Mouse (Mus musculus): ENCODE data around the gene Ttll10. TPM values are rescaled to one million over a fixed set of nuclear protein-coding genes. Genes with fewer than 3 reads are reported as not detected.

Ttll10 gene
- polyA plus RNA-seq, 1 experiment from 2014 or later = 4.6 TPM

DNA sequence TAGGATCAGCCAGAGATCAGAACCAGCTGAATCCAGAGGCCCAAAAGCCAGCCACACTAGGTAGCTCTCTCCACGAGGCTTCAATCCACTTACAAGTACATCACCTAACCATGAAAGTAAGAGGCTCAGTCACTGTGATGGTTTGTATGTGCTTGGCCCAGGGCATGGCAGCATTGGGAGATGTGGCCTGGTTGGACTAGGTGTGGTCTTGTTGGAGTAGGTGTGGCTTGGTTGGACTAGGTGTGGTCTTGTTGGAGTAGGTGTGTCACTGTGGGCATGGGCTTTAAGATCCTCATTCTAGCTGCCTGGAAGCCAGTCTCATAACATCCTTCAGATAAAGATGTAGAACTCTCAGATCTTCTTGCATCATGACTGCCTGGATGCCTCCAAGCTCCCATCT is 32.0 kb upstream of the Ttll10 start:
- Histone ChIP-seq H3K36me3 (ENCODE audit: control insufficient read depth, insufficient read depth, low read length) (no peaks in the 10 kb centered on the region), H3K9me3 (replicated peaks; ENCODE audit: control insufficient read depth, low read length) (no peaks in the 10 kb centered on the region), H3K27me3 (ENCODE audit: control insufficient read depth, insufficient read depth, low read length) (no peaks in the 10 kb centered on the region), H3K4me3 (replicated peaks; ENCODE audit: low read length) (no peak overlapping the region), H3K9ac (ENCODE audit: low read length) (no peak overlapping the region), H3K4me1 (ENCODE audit: control insufficient read depth, insufficient read depth, low read length) (peaks cover 9% of the 10 kb centered on the region; the same call in 1 of the 2 replicates), H3K27ac (ENCODE audit: low read length) (no peak overlapping the region), H3K4me2 (ENCODE audit: low read depth, low read length) (no peak overlapping the region)
- 51% methylated on average over 1 of the region's 1 CpGs for WGBS
- ATAC-seq (ENCODE audit: insufficient read depth, low FRiP score) = 0 out of 2 replicates have a peak, but pooled peaks have one; percentile 39

DNA sequence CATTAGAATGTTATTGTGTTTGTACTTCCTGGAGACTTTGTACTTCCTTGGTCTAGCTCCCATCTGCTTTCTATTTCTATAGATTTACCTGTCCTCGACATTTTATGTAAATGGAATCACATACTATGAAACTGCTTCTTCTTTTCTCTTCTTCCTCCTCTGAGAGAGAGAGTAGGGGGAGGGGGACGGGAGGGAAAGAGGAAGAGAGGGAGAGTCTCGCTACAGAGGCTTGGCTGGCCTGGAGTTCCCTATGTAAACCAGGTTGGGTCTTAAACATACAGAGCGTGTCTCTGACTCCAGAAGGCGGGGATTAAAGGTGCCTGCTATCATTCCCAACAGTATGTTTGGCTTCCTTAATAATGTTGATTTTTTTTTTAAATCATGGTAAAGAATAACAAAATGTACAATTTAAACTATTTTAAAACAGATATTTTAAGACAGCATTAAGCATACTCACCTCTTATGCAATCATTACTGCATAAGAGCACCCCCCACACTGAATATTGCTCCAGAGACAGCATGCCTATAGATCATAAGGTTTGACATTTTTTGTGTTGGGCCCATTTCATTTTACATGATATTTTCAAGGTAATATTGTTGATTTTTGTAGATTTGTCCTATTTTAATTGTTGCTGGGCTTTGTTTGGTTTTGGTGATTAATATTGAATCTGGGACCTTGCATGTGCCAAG is 28.3 kb upstream of the Ttll10 start:
- H3K4me2 ChIP-seq (ENCODE audit: low read depth, low read length) = peak overlapping the region; percentile 24; the same call in 1 of the 2 replicates
- 22% methylated on average over 5 of the region's 5 CpGs for WGBS
- peaks cover 8% of the 10 kb centered on the region for H3K4me1 ChIP-seq (ENCODE audit: control insufficient read depth, insufficient read depth, low read length)
- H3K9ac ChIP-seq (ENCODE audit: low read length) = no peak overlapping the region
- no peak overlapping the region for H3K4me3 ChIP-seq (replicated peaks; ENCODE audit: low read length)
- ATAC-seq (ENCODE audit: insufficient read depth, low FRiP score) = 0 out of 2 replicates have a peak, but pooled peaks have one; percentile 51
- 0 out of 2 replicates have a peak overlapping the region, but pooled peaks have one; percentile 17 for H3K27ac ChIP-seq (ENCODE audit: low read length)
- no peaks in the 10 kb centered on the region for H3K27me3 ChIP-seq (ENCODE audit: control insufficient read depth, insufficient read depth, low read length)
- H3K36me3 ChIP-seq (ENCODE audit: control insufficient read depth, insufficient read depth, low read length) = no peaks in the 10 kb centered on the region
- no peaks in the 10 kb centered on the region for H3K9me3 ChIP-seq (replicated peaks; ENCODE audit: control insufficient read depth, low read length)

DNA sequence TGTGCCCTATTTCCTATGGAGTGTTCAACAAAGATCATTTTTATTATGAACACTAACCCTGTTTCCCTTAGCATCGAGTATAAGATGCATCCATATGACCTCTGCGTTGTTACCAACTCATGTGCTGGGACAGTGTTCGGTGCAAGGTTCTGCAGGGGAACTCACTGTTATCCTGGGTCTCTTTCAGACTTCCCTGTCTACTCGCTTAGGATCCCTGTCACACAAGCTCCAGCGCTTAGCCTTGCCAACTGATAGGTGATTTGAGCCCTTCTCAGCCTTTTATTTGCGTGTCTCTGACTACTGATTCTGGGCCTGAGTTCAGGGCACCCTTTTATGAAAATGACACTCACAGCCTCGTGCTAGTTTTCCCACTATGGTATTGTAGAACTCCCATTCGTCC is 26.0 kb upstream of the Ttll10 start:
- WGBS = 79% methylated on average over 8 of the region's 8 CpGs
- H3K36me3 ChIP-seq (ENCODE audit: control insufficient read depth, insufficient read depth, low read length) = no peaks in the 10 kb centered on the region
- no peak overlapping the region for H3K4me3 ChIP-seq (replicated peaks; ENCODE audit: low read length)
- peaks cover 10% of the 10 kb centered on the region for H3K4me1 ChIP-seq (ENCODE audit: control insufficient read depth, insufficient read depth, low read length)
- H3K9ac ChIP-seq (ENCODE audit: low read length) = no peak overlapping the region
- no peak overlapping the region; the same call in 1 of the 2 replicates for H3K27ac ChIP-seq (ENCODE audit: low read length)
- no peaks in the 10 kb centered on the region for H3K9me3 ChIP-seq (replicated peaks; ENCODE audit: control insufficient read depth, low read length)
- H3K27me3 ChIP-seq (ENCODE audit: control insufficient read depth, insufficient read depth, low read length) = no peaks in the 10 kb centered on the region
- no peak for ATAC-seq (ENCODE audit: insufficient read depth, low FRiP score)
- no peak overlapping the region for H3K4me2 ChIP-seq (ENCODE audit: low read depth, low read length)

DNA sequence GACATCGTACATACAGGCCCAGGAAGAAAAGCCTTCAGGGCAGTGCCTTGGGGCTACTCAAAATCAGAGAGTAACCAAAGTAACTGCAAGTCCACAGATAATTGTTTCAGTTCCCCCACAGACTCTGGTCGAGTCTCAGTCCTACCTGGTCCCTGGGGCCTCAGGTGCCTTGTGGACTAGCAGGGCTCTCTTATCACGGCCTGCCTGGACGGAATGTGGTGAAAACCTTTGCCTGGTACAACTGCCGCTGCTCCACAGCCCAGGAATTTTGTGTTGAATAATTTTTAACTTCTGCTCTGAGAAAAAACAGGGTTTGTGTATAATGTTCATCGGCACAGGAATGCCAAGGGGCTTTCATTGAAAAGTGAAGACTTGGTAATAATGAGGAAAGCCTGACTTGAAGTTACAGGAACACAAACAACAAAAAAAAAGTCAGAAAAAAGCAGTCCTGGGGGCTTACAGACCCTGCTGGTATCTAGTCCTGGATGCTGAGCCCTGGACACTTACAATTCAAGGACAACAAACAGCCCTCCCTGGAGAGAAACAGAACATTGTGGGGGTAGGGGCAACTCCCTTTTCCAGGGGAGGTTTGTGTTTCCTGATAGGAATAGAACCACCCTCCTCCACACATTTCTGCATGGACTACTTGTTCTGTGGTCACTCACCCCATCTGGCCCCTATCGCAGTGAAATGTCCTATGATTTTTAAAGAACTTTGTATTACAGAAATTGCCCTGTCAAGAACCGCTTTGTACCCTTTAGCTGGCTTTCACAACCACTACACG is 25.1 kb upstream of the Ttll10 start:
- 0 out of 2 replicates have a peak overlapping the region, but pooled peaks have one; percentile 9 for H3K4me2 ChIP-seq (ENCODE audit: low read depth, low read length)
- no peak overlapping the region for H3K4me3 ChIP-seq (replicated peaks; ENCODE audit: low read length)
- H3K4me1 ChIP-seq (ENCODE audit: control insufficient read depth, insufficient read depth, low read length) = peaks cover 10% of the 10 kb centered on the region
- H3K9ac ChIP-seq (ENCODE audit: low read length) = no peak overlapping the region; the same call in 1 of the 2 replicates
- H3K9me3 ChIP-seq (replicated peaks; ENCODE audit: control insufficient read depth, low read length) = no peaks in the 10 kb centered on the region
- peak; percentile 73 for ATAC-seq (ENCODE audit: insufficient read depth, low FRiP score)
- H3K27ac ChIP-seq (ENCODE audit: low read length) = peak overlapping the region; percentile 82
- no peaks in the 10 kb centered on the region for H3K36me3 ChIP-seq (ENCODE audit: control insufficient read depth, insufficient read depth, low read length)
- no peaks in the 10 kb centered on the region for H3K27me3 ChIP-seq (ENCODE audit: control insufficient read depth, insufficient read depth, low read length)
- 54% methylated on average over 9 of the region's 9 CpGs for WGBS

DNA sequence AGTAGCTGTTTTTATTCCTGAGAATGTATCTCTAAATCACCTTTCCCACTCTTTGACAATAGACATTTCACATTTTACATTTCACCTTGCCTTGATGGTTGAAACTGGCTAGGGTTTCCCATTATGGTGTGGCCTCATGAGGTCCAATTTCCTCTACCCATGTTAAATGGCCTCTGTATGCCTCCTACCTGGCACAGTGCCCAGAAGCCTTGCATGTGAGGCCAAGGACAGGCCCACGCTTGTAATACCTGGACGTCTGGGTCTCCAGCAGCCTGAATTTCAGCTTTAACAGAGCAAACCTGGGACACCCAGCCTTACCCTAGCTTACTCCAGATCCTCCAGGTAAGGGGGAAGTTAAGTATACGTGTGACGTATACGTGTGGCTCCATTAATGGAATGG is 24.1 kb upstream of the Ttll10 start:
- Histone ChIP-seq H3K4me2 (ENCODE audit: low read depth, low read length) (0 out of 2 replicates have a peak overlapping the region, but pooled peaks have one; percentile 9), H3K4me3 (replicated peaks; ENCODE audit: low read length) (no peak overlapping the region), H3K27me3 (ENCODE audit: control insufficient read depth, insufficient read depth, low read length) (no peaks in the 10 kb centered on the region), H3K9me3 (replicated peaks; ENCODE audit: control insufficient read depth, low read length) (no peaks in the 10 kb centered on the region), H3K36me3 (ENCODE audit: control insufficient read depth, insufficient read depth, low read length) (no peaks in the 10 kb centered on the region), H3K4me1 (ENCODE audit: control insufficient read depth, insufficient read depth, low read length) (peaks cover 10% of the 10 kb centered on the region), H3K27ac (ENCODE audit: low read length) (peak overlapping the region; percentile 82), H3K9ac (ENCODE audit: low read length) (no peak overlapping the region)
- peak; percentile 83 for ATAC-seq (ENCODE audit: insufficient read depth, low FRiP score)
- 46% methylated on average over 5 of the region's 5 CpGs for WGBS

DNA sequence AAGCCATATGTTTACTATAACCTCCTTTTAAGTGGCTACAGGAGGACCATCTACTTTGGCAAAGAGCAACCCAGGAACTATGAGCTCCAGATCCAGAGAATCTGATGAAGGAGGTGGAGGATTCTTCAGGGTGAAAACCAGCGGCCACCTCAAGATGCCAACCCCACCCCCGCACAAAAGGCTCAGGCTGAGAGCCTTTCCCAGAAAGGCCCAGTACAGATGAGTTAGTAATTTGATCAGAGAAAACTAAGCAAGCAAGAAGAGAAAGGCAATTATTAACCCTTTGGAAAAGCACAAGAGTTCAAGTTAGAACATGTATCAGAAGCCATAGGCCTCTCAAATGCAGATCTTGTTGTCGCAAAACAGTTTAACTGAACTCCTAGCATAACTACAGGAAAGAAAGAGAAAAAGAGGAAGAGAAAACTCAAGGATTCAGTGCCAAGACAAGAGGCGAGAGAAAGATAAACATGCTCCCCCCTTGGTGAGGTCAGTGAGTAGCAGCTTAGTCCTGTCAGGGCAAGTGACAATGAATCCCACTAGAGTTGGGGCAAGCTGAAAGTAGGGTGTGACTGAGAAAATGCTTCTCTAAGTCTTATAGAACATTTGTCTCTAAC is 23.5 kb upstream of the Ttll10 start:
- Histone ChIP-seq H3K27ac (ENCODE audit: low read length) (peak overlapping the region; percentile 71), H3K4me3 (replicated peaks; ENCODE audit: low read length) (no peak overlapping the region), H3K36me3 (ENCODE audit: control insufficient read depth, insufficient read depth, low read length) (no peaks in the 10 kb centered on the region), H3K9ac (ENCODE audit: low read length) (0 out of 2 replicates have a peak overlapping the region, but pooled peaks have one; percentile 32), H3K4me2 (ENCODE audit: low read depth, low read length) (peak overlapping the region; percentile 4; the same call in 1 of the 2 replicates), H3K4me1 (ENCODE audit: control insufficient read depth, insufficient read depth, low read length) (peaks cover 10% of the 10 kb centered on the region), H3K27me3 (ENCODE audit: control insufficient read depth, insufficient read depth, low read length) (no peaks in the 10 kb centered on the region), H3K9me3 (replicated peaks; ENCODE audit: control insufficient read depth, low read length) (no peaks in the 10 kb centered on the region)
- no peak for ATAC-seq (ENCODE audit: insufficient read depth, low FRiP score)
- 43% methylated on average over 4 of the region's 4 CpGs for WGBS

DNA sequence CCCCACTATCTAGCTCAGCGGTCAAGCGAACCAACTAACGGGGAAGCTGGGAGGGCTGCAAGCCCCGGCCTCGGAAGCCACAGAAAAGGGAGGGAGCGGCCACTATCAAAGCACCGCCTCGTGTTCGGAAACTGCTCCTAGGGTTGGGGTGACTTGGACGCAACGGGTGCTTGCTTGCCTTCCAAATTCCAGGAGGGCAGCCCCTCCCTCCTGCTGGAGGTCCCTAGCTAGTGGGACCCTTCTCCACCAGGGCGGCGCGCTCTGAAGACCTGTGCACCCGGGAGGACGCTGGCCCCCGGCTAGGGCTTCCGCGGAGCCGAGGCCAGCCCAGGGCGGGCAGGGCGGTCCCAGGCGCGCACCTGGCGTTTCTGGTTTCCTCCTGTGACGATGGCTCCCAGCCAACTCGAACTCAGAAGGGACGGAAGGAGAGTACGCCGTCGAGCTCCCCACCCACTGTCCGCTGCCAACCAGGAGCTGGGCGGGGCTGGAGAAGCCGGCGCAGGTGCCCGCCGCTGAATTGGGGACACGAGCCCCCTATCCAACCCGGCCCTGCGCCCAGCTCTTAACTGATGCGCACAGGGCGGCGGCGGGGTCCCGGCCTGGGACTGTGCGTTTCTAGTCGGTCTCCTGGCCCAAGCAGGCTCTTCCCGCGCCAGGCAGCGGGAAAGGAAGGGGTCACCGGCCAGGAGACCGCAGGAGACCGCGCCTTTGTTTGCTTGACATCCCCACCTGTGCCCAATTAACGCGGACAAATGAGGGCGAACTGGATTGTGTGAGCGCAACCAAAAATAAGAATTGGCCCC is 18.5 kb upstream of the Ttll10 start:
- Histone ChIP-seq H3K27ac (ENCODE audit: low read length) (peak overlapping the region; percentile 94), H3K4me2 (ENCODE audit: low read depth, low read length) (peak overlapping the region; percentile 74), H3K9ac (ENCODE audit: low read length) (peak overlapping the region; percentile 68), H3K4me1 (ENCODE audit: control insufficient read depth, insufficient read depth, low read length) (peaks cover 8% of the 10 kb centered on the region), H3K36me3 (ENCODE audit: control insufficient read depth, insufficient read depth, low read length) (no peaks in the 10 kb centered on the region), H3K4me3 (replicated peaks; ENCODE audit: low read length) (peak overlapping the region; percentile 50), H3K9me3 (replicated peaks; ENCODE audit: control insufficient read depth, low read length) (no peaks in the 10 kb centered on the region), H3K27me3 (ENCODE audit: control insufficient read depth, insufficient read depth, low read length) (no peaks in the 10 kb centered on the region)
- under 1% methylated on average over 57 of the region's 58 CpGs for WGBS
- peak; percentile 91 for ATAC-seq (ENCODE audit: insufficient read depth, low FRiP score)

DNA sequence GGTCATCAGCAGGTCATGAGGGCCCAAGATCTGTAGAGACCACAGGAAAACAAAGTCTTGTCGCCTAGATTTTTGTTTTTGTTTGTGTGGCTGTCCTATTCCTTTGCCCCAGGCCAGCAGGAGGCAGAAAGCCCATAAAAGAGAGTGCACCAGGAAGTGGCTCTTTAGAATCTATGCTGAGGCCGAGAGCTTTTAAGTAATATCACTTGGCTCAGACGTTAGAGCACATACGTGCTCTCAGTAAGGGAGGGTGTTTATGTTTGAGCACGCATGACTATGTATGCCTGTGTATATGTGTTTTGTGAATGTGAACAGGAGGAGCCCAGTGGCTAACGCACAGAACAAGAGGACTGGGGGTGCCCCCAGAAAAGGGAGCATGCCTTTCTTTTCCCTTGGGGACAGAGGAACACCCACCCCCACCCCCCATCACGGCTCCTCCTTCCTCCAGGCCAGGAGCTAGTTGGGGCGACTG is 17.7 kb upstream of the Ttll10 start:
- peaks cover 4% of the 10 kb centered on the region for H3K4me1 ChIP-seq (ENCODE audit: control insufficient read depth, insufficient read depth, low read length)
- H3K9me3 ChIP-seq (replicated peaks; ENCODE audit: control insufficient read depth, low read length) = no peaks in the 10 kb centered on the region
- WGBS = 5% methylated on average over 8 of the region's 8 CpGs
- H3K27me3 ChIP-seq (ENCODE audit: control insufficient read depth, insufficient read depth, low read length) = no peaks in the 10 kb centered on the region
- H3K27ac ChIP-seq (ENCODE audit: low read length) = peak overlapping the region; percentile 94
- no peaks in the 10 kb centered on the region for H3K36me3 ChIP-seq (ENCODE audit: control insufficient read depth, insufficient read depth, low read length)
- peak; percentile 45 for ATAC-seq (ENCODE audit: insufficient read depth, low FRiP score)
- H3K4me2 ChIP-seq (ENCODE audit: low read depth, low read length) = peak overlapping the region; percentile 74
- peak overlapping the region; percentile 50 for H3K4me3 ChIP-seq (replicated peaks; ENCODE audit: low read length)
- H3K9ac ChIP-seq (ENCODE audit: low read length) = peak overlapping the region; percentile 68
